Mouse (Mus musculus) limb, embryonic 10.5 days (tissue): ENCODE results near the gene Sav1. TPM values are rescaled to one million over a fixed set of nuclear protein-coding genes. Genes with fewer than 3 reads are reported as not detected.

ENCODE experiments used
- DNase-seq: peaks from one replicate; pipeline ENCODE4 v3.0.0-alpha.2; 2017; ENCODE audit warnings: low spot score
- H3K27ac ChIP-seq: fragments of 300-500 bp; sonication (generic); 2 replicates; pipeline ENCODE4 v1.5.1; 2016; ENCODE audit warnings: mild to moderate bottlenecking
- H3K27me3 ChIP-seq: fragments of 300-500 bp; sonication (generic); 2 replicates; pipeline ENCODE4 v1.6.1; 2016; ENCODE audit warnings: low read depth, mild to moderate bottlenecking; ENCODE audit not compliant: poor library complexity, severe bottlenecking
- H3K36me3 ChIP-seq: fragments of 300-500 bp; sonication (generic); 2 replicates; pipeline ENCODE4 v1.6.1; 2016; ENCODE audit warnings: mild to moderate bottlenecking, moderate library complexity
- H3K4me1 ChIP-seq: fragments of 300-500 bp; sonication (generic); 2 replicates; pipeline ENCODE4 v1.6.1; 2016
- H3K4me3 ChIP-seq: fragments of 300-500 bp; sonication (generic); 2 replicates; pipeline ENCODE4 v1.5.1; 2016; ENCODE audit warnings: mild to moderate bottlenecking, moderate library complexity
- H3K9me3 ChIP-seq: fragments of 300-500 bp; sonication (generic); replicated peaks from 2 replicates; pipeline ENCODE4 v1.6.1; 2016; ENCODE audit warnings: mild to moderate bottlenecking
- WGBS: fragments of 180-500 bp; shearing (Covaris S2); methylation state at CpG from one replicate; pipeline ENCODE4 v1.1.7; 2016; 5-methylcytosine and 5-hydroxymethylcytosine counted together
- polyA plus RNA-seq: library from polyadenylated mRNA; unstranded; fragments of >200 nt; fragmentation: Nextera tagmentation; extraction: Ambion mirVana; gene quantifications from 2 replicates; pipeline ENCODE4 v1.2.1, GENCODE M21; 2016

The Sav1 gene
- polyA plus RNA-seq, 1 experiment from 2014 or later: 9.3 TPM

DNA sequence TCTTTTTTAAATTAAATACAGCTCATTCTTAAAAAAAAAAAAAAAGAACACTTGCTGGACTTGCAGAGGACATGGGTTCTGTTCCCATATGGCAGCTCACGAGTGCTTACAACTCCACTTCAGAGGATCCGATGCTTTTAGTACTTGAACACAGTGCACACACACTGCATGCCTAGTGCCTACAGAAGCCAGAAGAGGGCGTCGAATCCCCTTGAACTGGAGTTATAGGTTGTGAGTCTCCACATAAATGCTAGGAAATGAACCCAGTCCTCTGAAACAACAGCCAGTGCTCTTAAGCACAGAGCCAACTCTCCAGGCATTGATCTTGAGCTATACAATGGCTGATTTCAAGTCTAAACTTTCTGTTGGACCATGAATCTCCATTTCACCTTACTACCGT is 3.9 kb downstream of the Sav1 start:
- Histone ChIP-seq H3K27me3 (no peaks in the 10 kb centered on the region), H3K9me3 (no peaks in the 10 kb centered on the region), H3K4me3 (no peak overlapping the region), H3K4me1 (peaks cover 10% of the 10 kb centered on the region), H3K27ac (no peak overlapping the region), H3K36me3 (peaks cover 65% of the 10 kb centered on the region)
- no peak for DNase-seq
- 78% methylated on average over 5 of the region's 5 CpGs for WGBS

DNA sequence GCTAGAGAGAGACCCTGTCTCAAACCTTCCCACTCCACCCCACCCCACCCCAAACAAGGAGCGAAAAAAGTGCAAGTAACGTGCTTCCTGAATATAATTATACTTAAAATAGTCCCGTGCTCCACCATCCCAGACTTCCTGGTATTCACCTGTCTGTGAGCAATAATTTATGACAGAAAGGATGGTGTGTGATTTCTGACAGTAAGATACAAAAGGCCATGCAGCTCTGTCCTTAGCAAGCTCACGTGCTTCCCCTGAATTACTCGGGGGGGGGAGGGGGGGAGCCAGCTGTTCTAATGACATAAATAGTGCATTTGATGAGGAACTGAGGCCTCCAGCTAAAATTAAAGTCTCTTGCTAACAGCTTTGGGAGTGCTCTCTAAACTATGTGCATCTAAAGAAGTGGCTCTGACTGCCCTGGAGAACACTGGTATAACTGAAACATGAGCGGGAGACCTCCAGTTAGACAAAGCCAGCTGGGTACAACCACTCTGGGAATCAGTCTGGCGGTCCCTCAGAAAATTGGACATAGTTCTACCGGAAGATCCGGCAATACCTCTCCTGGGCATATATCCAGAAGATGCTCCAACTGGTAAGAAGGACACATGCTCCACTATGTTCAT is 9.3 kb downstream of the Sav1 start:
- no peaks in the 10 kb centered on the region for H3K27me3 ChIP-seq
- 79% methylated on average over 9 of the region's 9 CpGs for WGBS
- no peaks in the 10 kb centered on the region for H3K9me3 ChIP-seq
- H3K4me1 ChIP-seq: no peaks in the 10 kb centered on the region
- no peak overlapping the region for H3K4me3 ChIP-seq
- no peak for DNase-seq
- H3K36me3 ChIP-seq: peaks cover 83% of the 10 kb centered on the region
- H3K27ac ChIP-seq: no peak overlapping the region

DNA sequence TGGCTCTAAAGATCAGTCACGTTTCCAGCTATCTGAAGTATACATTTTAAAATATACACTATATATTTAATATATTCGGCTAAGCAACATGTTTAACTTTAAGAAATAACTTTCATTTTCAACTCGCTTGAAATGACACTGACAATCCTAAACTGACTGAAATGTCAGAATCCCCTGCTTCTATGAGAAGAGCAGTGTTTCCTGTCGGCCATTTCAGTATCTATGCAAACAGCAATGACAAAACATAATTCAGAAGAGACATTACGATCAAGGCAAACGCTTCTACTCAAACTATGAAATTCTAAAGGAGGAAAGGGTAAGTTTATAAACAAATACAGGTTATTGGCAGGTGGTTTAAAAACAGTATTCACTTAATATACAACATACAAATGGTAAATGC is 10.1 kb downstream of the Sav1 start:
- Histone ChIP-seq H3K4me1 (no peaks in the 10 kb centered on the region), H3K36me3 (peaks cover 83% of the 10 kb centered on the region), H3K27me3 (no peaks in the 10 kb centered on the region), H3K4me3 (no peak overlapping the region), H3K27ac (no peak overlapping the region), H3K9me3 (no peaks in the 10 kb centered on the region)
- whole genome bisulfite sequencing: 93% methylated on average over 6 of the region's 6 CpGs
- DNase-seq: no peak

DNA sequence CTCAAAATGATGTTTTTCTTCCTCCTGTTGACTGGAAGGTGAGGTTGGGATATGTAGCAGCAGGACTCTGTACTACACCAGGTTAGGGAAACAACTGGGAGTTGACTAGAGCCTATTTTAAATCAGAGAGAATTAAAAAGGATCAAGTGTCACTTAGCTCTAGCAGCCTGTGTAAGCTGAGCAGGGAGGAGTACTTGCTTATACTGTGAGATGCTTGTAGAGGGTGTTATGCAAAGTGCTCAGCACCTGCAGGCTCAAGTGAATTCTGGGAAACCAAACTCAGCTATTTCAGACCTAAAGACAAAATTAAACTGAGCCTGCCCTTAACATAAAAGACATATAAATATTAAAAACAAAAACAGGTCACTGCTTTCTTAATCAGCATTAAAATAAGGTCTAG is 13.1 kb downstream of the Sav1 start:
- peaks cover 83% of the 10 kb centered on the region for H3K36me3 ChIP-seq

GRCm38 (mm10) chr12:69968154-69968553 is 18.6 kb downstream of the Sav1 start:
- H3K9me3 ChIP-seq: no peaks in the 10 kb centered on the region
- WGBS: 83% methylated on average over 5 of the region's 5 CpGs
- H3K4me1 ChIP-seq: no peaks in the 10 kb centered on the region
- H3K27ac ChIP-seq: no peak overlapping the region
- no peaks in the 10 kb centered on the region for H3K27me3 ChIP-seq
- DNase-seq: no peak
- no peak overlapping the region for H3K4me3 ChIP-seq
- H3K36me3 ChIP-seq: peaks cover 97% of the 10 kb centered on the region

More for the DNA sequence above, 13.1 kb downstream of the Sav1 start:
- Histone ChIP-seq H3K27me3 (no peaks in the 10 kb centered on the region), H3K9me3 (no peaks in the 10 kb centered on the region), H3K27ac (no peak overlapping the region), H3K4me1 (no peaks in the 10 kb centered on the region), H3K4me3 (no peak overlapping the region)
- no peak for DNase-seq

DNA sequence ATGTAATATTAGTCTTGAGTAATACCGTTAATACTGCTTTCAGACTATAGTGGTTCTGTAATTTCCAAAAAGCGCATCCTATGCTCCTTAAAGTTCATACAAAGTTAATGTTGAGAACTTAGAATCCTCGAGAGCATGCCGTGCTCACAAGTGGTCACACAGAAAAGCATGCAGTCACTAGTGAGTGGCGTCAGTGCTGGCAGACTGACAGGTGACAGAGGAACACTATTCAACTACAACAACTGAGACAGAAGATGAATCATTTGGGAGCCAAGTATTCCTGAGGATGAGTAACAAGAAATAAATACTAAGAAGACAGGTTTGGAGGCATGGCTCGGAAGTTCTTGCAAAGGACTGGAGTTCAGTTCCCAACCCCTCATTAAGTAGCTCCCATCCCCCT is 19.7 kb downstream of the Sav1 start:
- WGBS: 91% methylated on average over 6 of the region's 6 CpGs
- H3K36me3 ChIP-seq: peaks cover 98% of the 10 kb centered on the region
- DNase-seq: no peak
- H3K27me3 ChIP-seq: no peaks in the 10 kb centered on the region
- H3K4me3 ChIP-seq: no peak overlapping the region
- H3K27ac ChIP-seq: no peak overlapping the region
- no peaks in the 10 kb centered on the region for H3K9me3 ChIP-seq
- no peaks in the 10 kb centered on the region for H3K4me1 ChIP-seq

DNA sequence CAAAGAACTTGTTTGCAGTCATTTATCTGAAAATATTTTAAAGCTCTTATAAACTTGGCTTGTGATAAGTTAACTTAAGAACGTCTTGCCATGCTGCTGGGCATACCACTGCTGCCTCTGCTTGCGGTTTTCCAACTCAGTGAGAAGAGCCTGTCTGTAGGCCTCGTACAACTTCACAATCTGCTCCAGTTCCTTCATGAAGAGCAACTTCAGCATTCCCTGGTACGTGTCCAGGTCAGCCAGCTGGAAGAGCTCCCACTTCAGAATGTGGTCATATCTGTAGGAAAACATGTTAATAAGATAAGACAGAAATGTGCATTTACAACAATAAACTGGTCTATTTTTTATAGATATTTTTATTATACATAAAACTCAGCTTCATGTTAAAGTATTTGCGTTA is 20.7 kb downstream of the Sav1 start:
- H3K4me1 ChIP-seq: no peaks in the 10 kb centered on the region
- H3K4me3 ChIP-seq: no peak overlapping the region
- DNase-seq: no peak
- no peaks in the 10 kb centered on the region for H3K9me3 ChIP-seq
- peaks cover 97% of the 10 kb centered on the region for H3K36me3 ChIP-seq
- no peak overlapping the region for H3K27ac ChIP-seq
- no peaks in the 10 kb centered on the region for H3K27me3 ChIP-seq
- WGBS: 92% methylated on average over 5 of the region's 5 CpGs

GRCm38 (mm10) chr12:69965644-69966043 is 21.2 kb downstream of the Sav1 start:
- WGBS: 85% methylated on average over 3 of the region's 3 CpGs
- Histone ChIP-seq H3K4me1 (no peaks in the 10 kb centered on the region), H3K36me3 (peaks cover 96% of the 10 kb centered on the region), H3K4me3 (no peak overlapping the region), H3K9me3 (no peaks in the 10 kb centered on the region), H3K27ac (no peak overlapping the region), H3K27me3 (no peaks in the 10 kb centered on the region)
- DNase-seq: no peak

- peaks cover 78% of the 10 kb centered on the region for H3K36me3 ChIP-seq
- DNase-seq: no peak
- WGBS: 91% methylated on average over 6 of the region's 6 CpGs
These were observed 23.7 kb downstream of the Sav1 start for GRCm38 (mm10) chr12:69963141-69963540.

GRCm38 (mm10) chr12:69962468-69962867 is 24.3 kb downstream of the Sav1 start:
- Histone ChIP-seq H3K4me1 (no peaks in the 10 kb centered on the region), H3K9me3 (no peaks in the 10 kb centered on the region), H3K27ac (no peak overlapping the region), H3K36me3 (peaks cover 74% of the 10 kb centered on the region), H3K27me3 (no peaks in the 10 kb centered on the region), H3K4me3 (no peak overlapping the region)
- whole genome bisulfite sequencing: 78% methylated on average over 4 of the region's 4 CpGs
- peak; percentile 45 for DNase-seq

More at GRCm38 (mm10) chr12:69963141-69963540, 23.7 kb downstream of the Sav1 start:
- Histone ChIP-seq H3K27me3 (no peaks in the 10 kb centered on the region), H3K9me3 (no peaks in the 10 kb centered on the region), H3K4me1 (no peaks in the 10 kb centered on the region), H3K4me3 (no peak overlapping the region), H3K27ac (no peak overlapping the region)

DNA sequence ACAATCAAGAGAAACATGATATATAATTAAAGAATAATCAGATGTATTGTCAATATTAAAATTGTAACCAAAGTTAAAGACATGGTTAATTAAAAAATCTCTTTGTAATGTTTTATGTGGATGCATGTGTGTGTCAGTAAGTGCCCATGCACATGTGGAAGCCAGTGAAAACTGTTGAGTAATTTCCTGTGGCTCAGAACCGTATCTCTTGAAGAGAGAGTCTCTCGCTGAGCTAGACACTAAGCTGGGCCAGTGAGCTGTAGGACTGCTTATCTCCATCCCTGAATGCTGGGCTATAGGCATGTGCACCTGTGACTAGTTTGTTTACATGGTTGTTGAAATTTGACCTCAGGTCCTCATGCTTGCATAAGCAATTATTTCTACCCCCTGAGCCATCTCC is 29.4 kb downstream of the Sav1 start:
- H3K36me3 ChIP-seq: peaks cover 27% of the 10 kb centered on the region
- DNase-seq: no peak

GRCm38 (mm10) chr12:69947502-69947901 is 39.3 kb downstream of the Sav1 start:
- DNase-seq: no peak
- no peaks in the 10 kb centered on the region for H3K36me3 ChIP-seq
- no peak overlapping the region for H3K27ac ChIP-seq
- WGBS: 65% methylated on average over 3 of the region's 3 CpGs
- H3K4me1 ChIP-seq: no peaks in the 10 kb centered on the region
- H3K4me3 ChIP-seq: no peak overlapping the region
- H3K27me3 ChIP-seq: no peaks in the 10 kb centered on the region
- no peaks in the 10 kb centered on the region for H3K9me3 ChIP-seq

More for the DNA sequence above, 29.4 kb downstream of the Sav1 start:
- no peaks in the 10 kb centered on the region for H3K4me1 ChIP-seq
- H3K27ac ChIP-seq: no peak overlapping the region
- H3K9me3 ChIP-seq: no peaks in the 10 kb centered on the region
- H3K27me3 ChIP-seq: no peaks in the 10 kb centered on the region
- no peak overlapping the region for H3K4me3 ChIP-seq
- 91% methylated on average over 2 of the region's 2 CpGs for WGBS

GRCm38 (mm10) chr12:69945861-69946260 is 40.9 kb downstream of the Sav1 start:
- Histone ChIP-seq H3K4me3 (no peak overlapping the region), H3K27me3 (no peaks in the 10 kb centered on the region), H3K36me3 (no peaks in the 10 kb centered on the region), H3K27ac (no peak overlapping the region), H3K4me1 (no peaks in the 10 kb centered on the region), H3K9me3 (no peaks in the 10 kb centered on the region)
- 95% methylated on average over 5 of the region's 5 CpGs for WGBS
- no peak for DNase-seq
